Mouse (Mus musculus) forebrain, embryonic 14.5 days (tissue): ENCODE measurements at regions not wholly inside any gene's neighbourhood (a gene's known extent, or its start where the extent isn't known, plus 50 kb on each side); places are given as distances from the start of the nearest gene placed in this dataset.

ENCODE experiments used
- ATAC-seq: fragments of 200-750 bp; cut with Nextera tagmentation; 2 replicates; pipeline ENCODE4 v1.8.0; 2017; ENCODE audit warnings: mild to moderate bottlenecking, moderate library complexity
- DNase-seq: peaks from one replicate; pipeline ENCODE4 v3.0.0-alpha.2; 2015; ENCODE audit warnings: low spot score
- H3K27ac ChIP-seq: fragments of 300-500 bp; sonication (generic); 2 replicates; pipeline ENCODE4 v1.5.1; 2014; ENCODE audit warnings: low read depth, mild to moderate bottlenecking, control low read depth, low read length, moderate library complexity
- H3K27me3 ChIP-seq: fragments of 300-500 bp; sonication (generic); replicated peaks from 2 replicates; pipeline ENCODE4 v1.6.1; 2014; ENCODE audit warnings: low read length, control low read depth, mixed read lengths; ENCODE audit not compliant: control insufficient read depth, insufficient read depth
- H3K36me3 ChIP-seq: fragments of 300-500 bp; sonication (generic); 2 replicates; pipeline ENCODE4 v1.6.1; 2014; ENCODE audit warnings: low read length, control low read depth; ENCODE audit not compliant: control insufficient read depth, insufficient read depth
- H3K4me1 ChIP-seq: fragments of 300-500 bp; sonication (generic); 2 replicates; pipeline ENCODE4 v1.6.1; 2014; ENCODE audit warnings: antibody characterized with exemption, low read length, control low read depth; ENCODE audit not compliant: control insufficient read depth, insufficient read depth
- H3K4me2 ChIP-seq: fragments of 300-500 bp; sonication (generic); 2 replicates; pipeline ENCODE4 v1.6.1; 2014; ENCODE audit warnings: mild to moderate bottlenecking, control low read depth, low read length
- H3K4me3 ChIP-seq: fragments of 300-500 bp; sonication (generic); 2 replicates; pipeline ENCODE4 v1.5.1; 2014; ENCODE audit warnings: low read depth, low read length, control low read depth
- H3K9ac ChIP-seq: fragments of 300-500 bp; sonication (generic); 2 replicates; pipeline ENCODE4 v1.6.1; 2014; ENCODE audit warnings: mild to moderate bottlenecking, low read length, control low read depth, moderate library complexity
- H3K9me3 ChIP-seq: fragments of 300-500 bp; sonication (generic); replicated peaks from 2 replicates; pipeline ENCODE4 v1.6.1; 2016; ENCODE audit warnings: low read length, control low read depth, mixed read lengths; ENCODE audit not compliant: control insufficient read depth
- WGBS: fragments of 180-500 bp; shearing (Covaris S2); extraction: QIAGEN DNeasy Blood & Tissue Kit; methylation state at CpG from one replicate; pipeline ENCODE4 v1.1.7; 2014; 5-methylcytosine and 5-hydroxymethylcytosine counted together

DNA sequence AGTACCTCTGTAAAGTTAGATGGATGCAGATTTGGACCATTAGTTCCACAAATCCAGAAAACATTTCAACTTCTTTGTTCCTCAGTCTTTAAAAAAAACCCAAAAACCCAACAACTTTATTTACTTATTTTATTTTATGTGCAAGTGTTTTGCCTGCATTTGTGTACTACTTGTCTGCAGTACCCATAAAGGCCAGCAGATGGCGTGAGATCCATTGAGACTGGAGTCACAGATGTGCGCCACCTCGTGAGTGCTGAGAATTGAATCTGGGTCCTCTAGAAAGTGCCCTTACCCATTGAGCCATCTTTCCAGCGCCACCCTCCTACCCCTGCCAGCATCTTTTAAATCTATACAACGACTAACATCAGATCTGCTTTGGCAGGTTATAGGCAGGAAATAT lies 53.0 kb downstream of the Gm12689 start:
- 63% methylated on average over 5 of the region's 5 CpGs for WGBS
- 0 out of 2 replicates have a peak, but pooled peaks cover 4% of the 10 kb centered on the region for H3K27me3 ChIP-seq
- no peak overlapping the region for H3K4me2 ChIP-seq
- H3K27ac ChIP-seq: no peak overlapping the region
- no peaks in the 10 kb centered on the region for H3K36me3 ChIP-seq
- DNase-seq: no peak
- H3K4me3 ChIP-seq: no peak overlapping the region
- peaks cover 11% of the 10 kb centered on the region for H3K4me1 ChIP-seq
- ATAC-seq: no peak
- no peak overlapping the region for H3K9ac ChIP-seq
- no peaks in the 10 kb centered on the region for H3K9me3 ChIP-seq

DNA sequence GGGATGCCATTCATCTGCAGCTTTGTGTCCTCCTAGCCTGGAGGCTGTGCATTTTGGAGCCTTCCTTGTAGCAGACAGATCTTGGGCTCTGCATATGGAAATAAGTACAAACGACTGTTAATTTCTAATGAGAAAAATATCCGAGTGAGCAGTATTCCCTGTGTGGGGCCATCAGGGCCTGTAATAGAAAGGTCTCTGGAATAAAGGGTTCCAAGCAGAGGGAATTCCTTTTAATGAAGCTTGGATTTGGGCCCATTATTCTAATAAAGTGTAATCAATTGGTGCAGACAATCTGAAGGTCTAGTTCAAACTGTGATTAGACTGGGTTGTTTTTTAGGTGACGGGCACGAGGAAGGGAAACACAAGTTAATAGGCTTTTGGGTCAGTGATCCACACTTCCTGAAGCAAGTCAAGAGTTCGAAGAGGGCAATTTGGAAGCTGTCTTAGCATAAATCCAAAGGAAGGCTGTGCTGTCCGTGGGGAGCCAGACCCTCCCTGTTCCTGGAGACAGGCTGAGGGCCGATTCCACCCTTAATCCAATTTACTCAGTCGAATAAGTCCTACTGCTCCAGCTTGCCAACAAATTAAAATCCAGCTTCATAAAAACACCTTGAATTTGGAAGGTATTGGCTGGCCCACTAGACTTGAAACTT lies 57.5 kb downstream of the Gm12689 start:
- no peak overlapping the region for H3K9ac ChIP-seq
- 4% methylated on average over 8 of the region's 8 CpGs for WGBS
- DNase-seq (peak; percentile 83), ATAC-seq (peak; percentile 79)
- no peaks in the 10 kb centered on the region for H3K36me3 ChIP-seq
- no peak overlapping the region for H3K4me2 ChIP-seq
- H3K4me1 ChIP-seq: peaks cover 11% of the 10 kb centered on the region
- no peaks in the 10 kb centered on the region for H3K9me3 ChIP-seq
- no peak overlapping the region for H3K4me3 ChIP-seq
- H3K27me3 ChIP-seq: peaks cover 8% of the 10 kb centered on the region; the same call in 1 of the 2 replicates
- H3K27ac ChIP-seq: no peak overlapping the region

DNA sequence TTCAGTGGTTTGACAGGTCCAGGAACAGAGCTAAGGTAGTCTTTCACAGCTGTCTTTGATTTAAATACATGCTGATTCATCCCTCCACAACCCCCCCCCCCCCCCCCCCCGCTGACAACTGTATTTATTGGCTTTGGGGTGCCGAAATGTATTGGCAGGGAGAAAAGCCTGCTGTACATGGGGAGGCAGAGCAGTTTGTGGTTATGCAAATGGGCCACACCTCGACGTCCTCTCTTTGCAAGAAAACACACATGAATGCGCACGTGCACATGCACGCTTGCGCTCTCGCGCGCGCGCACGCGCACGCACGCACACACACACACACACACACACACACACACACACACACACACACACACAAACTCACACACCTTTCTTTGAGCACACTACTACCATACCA lies 58.5 kb downstream of the Gm12689 start:
- Histone ChIP-seq H3K4me2 (peak overlapping the region; percentile 29), H3K9me3 (peaks cover 3% of the 10 kb centered on the region; the same call in 1 of the 2 replicates), H3K9ac (no peak overlapping the region), H3K27ac (no peak overlapping the region), H3K27me3 (peaks cover 8% of the 10 kb centered on the region; the same call in 1 of the 2 replicates), H3K4me1 (peaks cover 11% of the 10 kb centered on the region), H3K4me3 (no peak overlapping the region), H3K36me3 (no peaks in the 10 kb centered on the region)
- peak; percentile 60 for DNase-seq
- peak; percentile 47; the same call in 1 of the 2 replicates for ATAC-seq
- 48% methylated on average over 15 of the region's 17 CpGs for WGBS

DNA sequence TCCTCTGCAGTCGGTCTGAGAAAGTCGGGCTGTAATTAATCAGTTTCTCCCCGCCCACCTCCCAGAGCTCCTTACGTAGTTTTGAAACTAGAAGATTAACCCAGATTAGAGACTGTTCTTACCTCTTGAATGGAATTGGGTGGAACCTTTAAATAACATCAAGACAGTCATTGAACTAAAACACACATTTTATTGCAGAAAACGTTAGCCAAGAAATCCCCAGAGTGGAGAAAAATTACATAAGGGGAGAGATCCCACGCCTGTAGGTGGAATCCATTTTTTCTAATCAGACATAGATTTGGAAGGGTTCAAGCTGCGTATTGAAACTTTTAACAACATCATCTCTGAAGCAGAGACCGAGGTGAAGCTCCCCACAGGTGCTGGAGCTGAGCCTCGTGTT lies 59.1 kb downstream of the Gm12689 start:
- 18% methylated on average over 9 of the region's 9 CpGs for WGBS

DNA sequence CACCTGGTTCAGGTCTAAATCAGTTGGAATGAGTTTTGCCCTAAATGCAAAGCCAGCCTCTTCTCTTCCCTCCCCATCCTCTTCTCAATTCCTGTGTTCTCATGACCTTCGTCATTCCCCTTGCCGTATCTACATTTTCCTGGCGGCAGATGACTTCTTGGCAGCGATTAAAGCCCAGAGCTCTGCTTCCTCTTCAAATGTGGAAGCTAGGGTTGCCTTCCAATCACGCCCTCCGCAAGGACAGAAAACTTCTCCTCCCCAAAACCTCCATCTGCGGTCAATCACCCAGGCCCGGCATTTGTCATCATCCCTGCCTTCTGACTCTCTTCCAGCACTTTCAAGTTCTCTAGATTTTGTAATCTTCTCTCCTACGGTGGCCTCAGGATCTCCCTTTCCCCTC lies 72.3 kb downstream of the Gm12689 start:
- ATAC-seq: no peak
- no peaks in the 10 kb centered on the region for H3K36me3 ChIP-seq
- WGBS: 96% methylated on average over 9 of the region's 9 CpGs

More for the DNA sequence above, 59.1 kb downstream of the Gm12689 start:
- Histone ChIP-seq H3K27me3 (peaks cover 8% of the 10 kb centered on the region; the same call in 1 of the 2 replicates), H3K9me3 (peaks cover 4% of the 10 kb centered on the region; the same call in 1 of the 2 replicates), H3K27ac (no peak overlapping the region), H3K36me3 (no peaks in the 10 kb centered on the region), H3K4me1 (peaks cover 11% of the 10 kb centered on the region), H3K4me3 (no peak overlapping the region), H3K4me2 (peak overlapping the region; percentile 29; the same call in 1 of the 2 replicates), H3K9ac (no peak overlapping the region)
- no peak for ATAC-seq
- DNase-seq: no peak

DNA sequence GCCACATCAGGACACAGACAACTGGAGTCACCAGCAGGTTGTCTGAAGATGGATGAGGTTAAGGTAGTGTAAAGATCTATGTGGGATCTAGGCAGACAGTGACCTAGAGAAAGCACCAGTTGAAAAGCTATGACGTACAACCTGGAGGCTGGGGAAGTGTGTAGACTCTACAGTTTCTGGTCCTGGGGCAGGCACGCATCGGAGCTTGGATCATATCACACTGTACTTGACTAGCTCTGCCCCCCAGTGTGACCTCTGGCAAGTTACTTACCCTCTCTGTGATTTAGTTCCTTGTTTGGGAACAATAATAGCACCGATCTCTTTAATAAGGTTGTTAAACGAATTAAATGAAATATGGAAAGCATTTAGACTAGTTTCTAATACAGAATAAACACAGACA lies 75.5 kb downstream of the Gm12689 start:
- H3K4me2 ChIP-seq: no peak overlapping the region
- no peaks in the 10 kb centered on the region for H3K9me3 ChIP-seq
- H3K4me3 ChIP-seq: no peak overlapping the region
- H3K9ac ChIP-seq: no peak overlapping the region
- peaks cover 4% of the 10 kb centered on the region for H3K4me1 ChIP-seq
- H3K36me3 ChIP-seq: no peaks in the 10 kb centered on the region
- ATAC-seq (no peak), DNase-seq (no peak)
- 0 out of 2 replicates have a peak, but pooled peaks cover 7% of the 10 kb centered on the region for H3K27me3 ChIP-seq
- no peak overlapping the region for H3K27ac ChIP-seq
- 88% methylated on average over 5 of the region's 5 CpGs for WGBS

More for the DNA sequence above, 72.3 kb downstream of the Gm12689 start:
- no peaks in the 10 kb centered on the region for H3K9me3 ChIP-seq
- no peak overlapping the region for H3K27ac ChIP-seq
- H3K9ac ChIP-seq: no peak overlapping the region
- H3K4me1 ChIP-seq: no peaks in the 10 kb centered on the region
- H3K4me3 ChIP-seq: no peak overlapping the region
- H3K27me3 ChIP-seq: 0 out of 2 replicates have a peak, but pooled peaks cover 3% of the 10 kb centered on the region
- no peak for DNase-seq
- no peak overlapping the region for H3K4me2 ChIP-seq

DNA sequence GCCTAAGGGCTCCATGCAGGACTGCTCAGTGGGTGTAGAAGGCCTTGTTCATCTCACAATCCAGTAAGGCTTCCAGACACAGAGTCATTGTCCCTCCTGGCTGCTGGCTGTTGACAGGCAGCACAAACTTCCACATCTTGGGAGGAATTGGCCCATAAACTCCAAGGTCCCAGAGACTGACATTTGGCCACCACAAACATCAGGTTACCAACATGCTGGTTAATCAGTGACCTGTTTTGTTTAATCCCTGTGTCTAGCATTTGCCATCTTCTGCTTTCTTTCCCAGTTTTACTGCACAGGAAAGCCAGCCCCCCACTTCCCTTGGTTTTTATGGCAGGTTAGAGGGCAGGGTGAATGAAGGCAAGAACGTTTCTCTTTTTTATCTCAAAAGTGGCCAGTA lies 80.5 kb downstream of the Gm12689 start:
- DNase-seq (no peak), ATAC-seq (no peak)
- no peak overlapping the region for H3K27ac ChIP-seq
- H3K27me3 ChIP-seq: 0 out of 2 replicates have a peak, but pooled peaks cover 5% of the 10 kb centered on the region
- no peak overlapping the region for H3K9ac ChIP-seq
- no peaks in the 10 kb centered on the region for H3K9me3 ChIP-seq
- no peak overlapping the region for H3K4me2 ChIP-seq
- no peaks in the 10 kb centered on the region for H3K36me3 ChIP-seq
- H3K4me1 ChIP-seq: peaks cover 13% of the 10 kb centered on the region
- WGBS: 10% methylated on average over 1 of the region's 1 CpGs
- no peak overlapping the region for H3K4me3 ChIP-seq

DNA sequence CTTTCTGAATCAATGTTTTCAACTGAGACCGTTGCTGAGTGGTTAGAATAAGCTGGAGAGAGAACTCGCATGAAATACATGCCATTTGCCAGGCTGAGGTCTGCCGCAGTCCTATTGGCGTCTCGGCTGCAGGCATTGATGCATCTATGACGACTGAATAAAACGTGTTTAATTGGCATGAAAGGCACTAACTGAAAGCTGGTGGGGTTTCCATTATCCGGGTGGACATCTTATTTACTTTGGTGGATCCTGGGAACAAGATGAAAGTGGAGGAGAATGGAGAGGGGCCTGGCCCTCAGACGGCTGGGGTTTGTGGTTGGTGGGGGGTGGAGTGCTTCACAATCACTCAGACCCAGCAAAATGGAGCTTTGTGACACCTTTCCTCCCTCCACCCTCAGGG lies 81.2 kb downstream of the Gm12689 start:
- no peaks in the 10 kb centered on the region for H3K36me3 ChIP-seq
- peaks cover 13% of the 10 kb centered on the region for H3K4me1 ChIP-seq
- no peaks in the 10 kb centered on the region for H3K9me3 ChIP-seq
- DNase-seq (peak; percentile 76), ATAC-seq (peak; percentile 58; the same call in 1 of the 2 replicates)
- H3K27ac ChIP-seq: no peak overlapping the region
- 0 out of 2 replicates have a peak, but pooled peaks cover 5% of the 10 kb centered on the region for H3K27me3 ChIP-seq
- WGBS: 2% methylated on average over 9 of the region's 9 CpGs
- peak overlapping the region; percentile 23; the same call in 1 of the 2 replicates for H3K4me2 ChIP-seq
- H3K4me3 ChIP-seq: no peak overlapping the region
- no peak overlapping the region for H3K9ac ChIP-seq

DNA sequence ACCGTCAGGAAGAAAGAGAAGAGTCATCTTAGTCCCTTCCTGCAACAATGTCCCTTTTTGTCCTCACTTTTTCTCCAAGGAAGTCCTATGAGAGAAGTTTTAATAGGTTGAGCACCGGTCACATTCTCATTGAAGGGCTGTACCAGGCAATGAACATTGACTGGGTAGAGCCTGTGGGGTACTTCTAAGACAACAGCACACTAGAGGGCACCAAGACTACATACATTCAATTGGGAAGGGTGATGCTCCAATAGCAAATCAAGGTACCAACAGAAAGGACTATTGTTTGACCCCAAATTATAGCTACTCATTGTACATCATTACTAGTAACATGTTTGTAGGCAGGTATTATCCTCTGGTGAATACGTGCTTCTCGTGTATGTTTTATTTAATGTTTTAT lies 84.3 kb downstream of the Gm12689 start:
- Histone ChIP-seq H3K27ac (no peak overlapping the region), H3K4me3 (no peak overlapping the region), H3K9ac (no peak overlapping the region), H3K9me3 (no peaks in the 10 kb centered on the region), H3K27me3 (0 out of 2 replicates have a peak, but pooled peaks cover 5% of the 10 kb centered on the region), H3K36me3 (no peaks in the 10 kb centered on the region), H3K4me1 (peaks cover 9% of the 10 kb centered on the region), H3K4me2 (no peak overlapping the region)
- WGBS: 90% methylated on average over 4 of the region's 4 CpGs
- no peak for DNase-seq
- no peak for ATAC-seq
